Mouse (Mus musculus): Measurements from ENCODE around the gene Tmem263. TPM values are rescaled to one million over a fixed set of nuclear protein-coding genes. Genes with fewer than 3 reads are reported as not detected.

Gene Tmem263
- polyA plus RNA-seq (2015; fragmentation: Nextera tagmentation; extraction: Ambion mirVana) = 57.7 and 62.5 TPM in 2 replicates

DNA sequence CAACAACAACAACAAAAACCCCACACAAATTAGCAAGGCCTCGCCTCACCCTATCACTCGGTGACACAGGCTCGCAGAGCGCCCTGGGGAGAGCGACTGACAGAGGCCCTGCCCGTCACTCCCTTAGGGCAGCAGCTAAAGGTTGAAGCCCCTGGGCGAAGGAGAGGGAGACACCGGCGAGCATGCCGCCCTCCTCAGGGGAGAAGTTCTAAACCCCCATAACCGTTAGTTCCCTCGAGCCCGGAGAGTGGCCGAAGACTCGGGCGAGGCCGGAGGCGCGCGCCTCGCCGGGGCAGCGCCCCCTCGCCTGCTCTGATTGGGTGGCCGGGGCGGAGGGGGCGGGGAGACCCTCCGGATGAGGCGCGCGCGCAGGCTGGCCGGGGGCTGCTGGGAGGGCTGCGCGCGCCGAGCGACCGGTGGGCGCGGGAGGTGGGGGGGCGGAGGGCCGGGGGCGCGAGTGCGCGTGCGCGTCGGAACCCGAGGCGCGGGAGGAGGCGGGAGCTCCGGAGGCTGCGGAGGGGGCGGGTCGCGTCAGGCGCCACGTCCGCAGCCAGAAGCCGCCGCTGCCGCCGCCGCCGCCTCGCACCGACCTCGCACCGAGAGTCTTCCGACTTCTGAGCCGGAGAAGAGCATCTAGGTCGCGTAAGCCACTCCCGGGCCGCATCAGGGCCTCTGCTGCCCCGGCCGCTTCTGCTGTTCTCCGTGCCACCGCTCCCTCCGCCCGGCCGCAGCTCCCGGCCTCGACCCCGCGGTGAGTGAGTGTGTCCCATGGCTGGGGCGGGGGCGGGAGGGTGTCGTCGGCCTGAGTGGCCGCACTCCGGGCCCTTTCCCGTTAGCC, at the start of gene Tmem263, which contains the start of gene Fhl4:
Gene Tmem263 (plus strand): TSS at position 381 of the 838 bp plus-strand sequence.
Gene Fhl4 (minus strand): TSS at position 249 of the 838 bp plus-strand sequence.
- H3K36me3 ChIP-seq = no peaks in the 10 kb centered on the region
- H3K4me2 ChIP-seq (replicated peaks) = peak within 1 kb of the TSS; percentile 76
- WGBS = under 1% methylated on average over 71 of the region's 96 CpGs
- peaks cover 19% of the 10 kb centered on the region for H3K4me1 ChIP-seq
- H3K27me3 ChIP-seq = no peaks in the 10 kb centered on the region
- H3K4me3 ChIP-seq = peak within 1 kb of the TSS; percentile 100
- peak within 1 kb of the TSS; percentile 95 for H3K9ac ChIP-seq (replicated peaks)
- H3K27ac ChIP-seq (replicated peaks) = peak within 1 kb of the TSS; percentile 86
- ATAC-seq (replicated peaks) = peak; percentile 96
- H3K9me3 ChIP-seq = no peaks in the 10 kb centered on the region

GRCm38 (mm10) chr10:85054876-85055275, 47.6 kb upstream of the Tmem263 start:
- H3K27ac ChIP-seq (replicated peaks) = no peak overlapping the region
- no peak overlapping the region for H3K4me3 ChIP-seq
- WGBS = 76% methylated on average over 2 of the region's 2 CpGs
- no peaks in the 10 kb centered on the region for H3K4me1 ChIP-seq
- no peaks in the 10 kb centered on the region for H3K36me3 ChIP-seq
- no peak overlapping the region for H3K9ac ChIP-seq (replicated peaks)
- no peak for ATAC-seq (replicated peaks)
- no peaks in the 10 kb centered on the region for H3K9me3 ChIP-seq
- no peaks in the 10 kb centered on the region for H3K27me3 ChIP-seq
- H3K4me2 ChIP-seq (replicated peaks) = no peak overlapping the region

GRCm38 (mm10) chr10:85071605-85072152, 30.7 kb upstream of the Tmem263 start:
- WGBS = 54% methylated on average over 4 of the region's 4 CpGs
- ATAC-seq (replicated peaks) = no peak
- Histone ChIP-seq H3K4me3 (no peak overlapping the region), H3K36me3 (no peaks in the 10 kb centered on the region), H3K9ac (replicated peaks) (no peak overlapping the region), H3K9me3 (no peaks in the 10 kb centered on the region), H3K27me3 (no peaks in the 10 kb centered on the region), H3K4me1 (no peaks in the 10 kb centered on the region), H3K4me2 (replicated peaks) (no peak overlapping the region), H3K27ac (replicated peaks) (no peak overlapping the region)

DNA sequence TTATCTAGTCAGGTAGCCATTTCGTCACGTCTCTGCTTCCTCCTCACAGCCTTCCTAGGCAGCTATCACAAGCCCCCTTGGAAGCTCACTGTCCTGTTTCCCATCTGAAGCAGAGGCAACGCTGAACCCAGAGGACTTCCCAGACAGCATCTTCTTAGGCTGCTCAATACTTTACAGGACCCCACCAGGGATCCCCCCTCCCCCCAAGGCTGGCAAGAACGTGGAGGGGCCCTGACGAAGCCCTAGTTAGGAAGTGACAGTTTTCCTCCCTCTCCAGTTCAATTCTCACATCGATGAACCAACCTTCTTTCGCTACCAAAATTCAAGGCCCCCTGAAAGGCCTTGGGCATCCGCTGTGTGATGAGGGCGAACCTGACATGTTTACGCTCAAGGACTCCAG, 586 bp upstream of the Tmem263 start:
- no peak; the same call in none of the 2 replicates for ATAC-seq (replicated peaks)
- Histone ChIP-seq H3K9me3 (no peaks in the 10 kb centered on the region), H3K36me3 (no peaks in the 10 kb centered on the region), H3K4me3 (peak overlapping the region; percentile 100), H3K9ac (replicated peaks) (peak overlapping the region; percentile 94), H3K4me2 (replicated peaks) (peak overlapping the region; percentile 76), H3K27ac (replicated peaks) (peak overlapping the region; percentile 86), H3K4me1 (peaks cover 19% of the 10 kb centered on the region), H3K27me3 (no peaks in the 10 kb centered on the region)
- under 1% methylated on average over 10 of the region's 10 CpGs for WGBS

- Histone ChIP-seq H3K9ac (replicated peaks) (peak overlapping the region; percentile 95), H3K4me2 (replicated peaks) (peak overlapping the region; percentile 76), H3K9me3 (no peaks in the 10 kb centered on the region), H3K36me3 (no peaks in the 10 kb centered on the region), H3K4me1 (peaks cover 19% of the 10 kb centered on the region), H3K4me3 (peak overlapping the region; percentile 100), H3K27me3 (no peaks in the 10 kb centered on the region), H3K27ac (replicated peaks) (peak overlapping the region; percentile 74)
- WGBS = under 1% methylated on average over 34 of the region's 34 CpGs
- peak; percentile 15 for ATAC-seq (replicated peaks)
These were observed 858 bp downstream of the Tmem263 start for GRCm38 (mm10) chr10:85103085-85103885.

DNA sequence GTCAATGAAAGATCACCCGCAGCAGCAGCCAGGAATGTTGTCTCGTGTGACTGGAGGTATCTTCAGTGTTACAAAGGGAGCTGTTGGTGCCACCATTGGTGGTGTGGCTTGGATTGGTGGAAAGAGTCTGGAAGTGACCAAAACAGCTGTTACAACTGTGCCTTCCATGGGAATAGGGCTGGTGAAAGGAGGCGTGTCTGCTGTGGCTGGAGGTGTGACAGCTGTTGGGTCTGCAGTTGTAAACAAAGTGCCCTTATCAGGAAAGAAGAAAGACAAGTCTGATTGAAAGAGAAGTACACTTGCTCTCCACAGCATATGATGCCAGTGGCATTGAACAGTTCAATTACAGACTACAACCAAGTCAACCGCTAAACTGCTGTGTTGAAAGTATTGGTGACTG, 12.0 kb downstream of the Tmem263 start:
- Histone ChIP-seq H3K27me3 (no peaks in the 10 kb centered on the region), H3K4me2 (replicated peaks) (no peak overlapping the region), H3K4me3 (no peak overlapping the region), H3K27ac (replicated peaks) (no peak overlapping the region), H3K9me3 (no peaks in the 10 kb centered on the region), H3K4me1 (no peaks in the 10 kb centered on the region), H3K9ac (replicated peaks) (no peak overlapping the region), H3K36me3 (peaks cover 15% of the 10 kb centered on the region; the same call in 1 of the 2 replicates)
- ATAC-seq (replicated peaks) = no peak
- 94% methylated on average over 4 of the region's 4 CpGs for WGBS

DNA sequence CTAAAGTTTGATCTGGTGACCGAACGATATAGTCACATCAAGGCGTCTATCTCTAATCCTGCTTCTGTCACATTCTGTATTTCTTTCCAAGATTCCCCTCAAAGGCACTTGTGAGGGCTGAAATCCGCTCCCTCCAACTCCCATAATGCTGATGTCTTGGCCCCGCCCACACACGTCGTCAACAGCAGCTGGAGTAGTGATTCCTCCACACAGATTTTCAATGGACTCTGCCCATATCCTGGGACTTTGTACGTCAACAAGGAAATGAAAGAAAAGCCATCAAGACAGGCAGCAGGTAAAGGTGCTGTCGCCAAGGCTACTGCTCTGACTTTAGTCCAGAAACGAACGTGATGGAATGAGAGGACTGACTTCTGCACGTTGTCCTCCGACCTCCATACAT, 22.8 kb downstream of the Tmem263 start:
- H3K27me3 ChIP-seq = no peaks in the 10 kb centered on the region
- H3K4me3 ChIP-seq = no peak overlapping the region
- H3K4me2 ChIP-seq (replicated peaks) = no peak overlapping the region
- H3K9ac ChIP-seq (replicated peaks) = no peak overlapping the region
- H3K4me1 ChIP-seq = peaks cover 20% of the 10 kb centered on the region
- WGBS = 86% methylated on average over 13 of the region's 13 CpGs
- no peak for ATAC-seq (replicated peaks)
- no peaks in the 10 kb centered on the region for H3K9me3 ChIP-seq
- H3K36me3 ChIP-seq = peaks cover 15% of the 10 kb centered on the region
- no peak overlapping the region for H3K27ac ChIP-seq (replicated peaks)

- WGBS = 7% methylated on average over 20 of the region's 20 CpGs
- peak within 1 kb of the TSS; percentile 56 for H3K4me2 ChIP-seq (replicated peaks)
- H3K4me1 ChIP-seq = peaks cover 20% of the 10 kb centered on the region
- H3K27ac ChIP-seq (replicated peaks) = peak within 1 kb of the TSS; percentile 62
- H3K9me3 ChIP-seq = no peaks in the 10 kb centered on the region
- H3K4me3 ChIP-seq = peak within 1 kb of the TSS; percentile 67
- peaks cover 15% of the 10 kb centered on the region for H3K36me3 ChIP-seq
- peak within 1 kb of the TSS; percentile 74 for H3K9ac ChIP-seq (replicated peaks)
- no peaks in the 10 kb centered on the region for H3K27me3 ChIP-seq
- ATAC-seq (replicated peaks) = peak; percentile 100
These were observed 25.2 kb downstream of the Tmem263 start, which contains the start of gene Mterf2 for GRCm38 (mm10) chr10:85127395-85128287. Gene Mterf2, minus strand, starts transcription at chr10:85128027.

DNA sequence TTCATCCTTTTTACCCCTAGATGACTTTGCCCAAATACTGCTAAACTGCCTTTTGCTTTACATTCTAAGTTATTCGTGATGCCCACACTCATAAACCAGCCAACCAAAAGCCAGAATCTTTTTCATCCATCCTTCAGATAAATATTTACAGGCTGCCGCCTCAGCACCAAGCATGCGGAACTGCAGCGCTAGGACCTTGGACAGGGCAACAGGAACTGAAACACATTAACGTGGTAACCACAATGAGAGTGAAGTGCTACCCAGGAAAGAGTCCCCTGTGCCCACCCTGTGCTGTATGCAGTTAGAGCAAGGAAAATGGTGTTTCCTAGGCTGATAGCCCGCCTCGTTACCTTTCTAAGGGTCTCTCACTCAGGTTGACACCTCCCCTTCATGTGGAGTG, 26.0 kb downstream of the Tmem263 start:
- peak overlapping the region; percentile 56 for H3K4me2 ChIP-seq (replicated peaks)
- H3K27me3 ChIP-seq = no peaks in the 10 kb centered on the region
- H3K9ac ChIP-seq (replicated peaks) = peak overlapping the region; percentile 31
- peak overlapping the region; percentile 67 for H3K4me3 ChIP-seq
- WGBS = 21% methylated on average over 7 of the region's 7 CpGs
- no peaks in the 10 kb centered on the region for H3K9me3 ChIP-seq
- peak; percentile 21 for ATAC-seq (replicated peaks)
- peak overlapping the region; percentile 62 for H3K27ac ChIP-seq (replicated peaks)
- peaks cover 20% of the 10 kb centered on the region for H3K4me1 ChIP-seq
- peaks cover 15% of the 10 kb centered on the region for H3K36me3 ChIP-seq

DNA sequence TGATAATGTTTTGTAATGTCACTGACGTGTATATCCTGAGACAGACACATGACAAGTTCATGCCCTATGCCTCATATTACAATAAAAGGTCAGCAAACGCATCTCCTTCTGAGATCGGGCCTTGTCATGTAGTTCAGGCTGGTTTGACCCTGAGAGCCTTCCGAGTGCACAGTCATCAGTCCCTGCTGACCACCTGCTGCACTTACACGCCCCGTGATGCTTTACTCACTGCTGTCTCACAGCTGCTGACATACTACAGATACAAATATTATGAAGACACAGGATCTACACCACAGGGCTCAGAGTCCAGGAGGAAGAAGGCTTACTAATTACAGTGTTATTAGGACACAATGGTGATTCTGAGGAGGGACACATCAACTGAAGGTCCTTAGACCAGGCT, 34.1 kb downstream of the Tmem263 start:
- ATAC-seq (replicated peaks) = no peak
- WGBS = 89% methylated on average over 6 of the region's 6 CpGs
- no peak overlapping the region for H3K4me3 ChIP-seq
- no peak overlapping the region for H3K9ac ChIP-seq (replicated peaks)
- H3K4me2 ChIP-seq (replicated peaks) = no peak overlapping the region
- H3K27ac ChIP-seq (replicated peaks) = no peak overlapping the region
- H3K9me3 ChIP-seq = no peaks in the 10 kb centered on the region
- no peaks in the 10 kb centered on the region for H3K4me1 ChIP-seq
- H3K27me3 ChIP-seq = no peaks in the 10 kb centered on the region
- peaks cover 12% of the 10 kb centered on the region for H3K36me3 ChIP-seq

- no peak overlapping the region for H3K4me2 ChIP-seq (replicated peaks)
- ATAC-seq (replicated peaks) = no peak
- no peak overlapping the region for H3K9ac ChIP-seq (replicated peaks)
- WGBS = 87% methylated on average over 9 of the region's 9 CpGs
- H3K27me3 ChIP-seq = no peaks in the 10 kb centered on the region
- no peaks in the 10 kb centered on the region for H3K9me3 ChIP-seq
- H3K36me3 ChIP-seq = peaks cover 20% of the 10 kb centered on the region
- H3K4me1 ChIP-seq = no peaks in the 10 kb centered on the region
- H3K4me3 ChIP-seq = no peak overlapping the region
- H3K27ac ChIP-seq (replicated peaks) = no peak overlapping the region
These were observed 39.0 kb downstream of the Tmem263 start for GRCm38 (mm10) chr10:85141465-85141864.

Data from forebrain, embryonic 15.5 days (tissue).